Mouse (Mus musculus) bone marrow macrophage, adult 2 months (primary cell): ENCODE measurements around the gene Zfp869.

ENCODE experiments used
- CTCF ChIP-seq: IDR thresholded peaks from 2 replicates; pipeline ENCODE4 v1.5.1; 2012; ENCODE audit warnings: low read depth, mild to moderate bottlenecking, low read length, moderate library complexity
- POLR2A ChIP-seq: IDR thresholded peaks from 2 replicates; pipeline ENCODE4 v1.6.1; 2012; ENCODE audit warnings: mild to moderate bottlenecking, low read depth, low read length, borderline replicate concordance

GRCm38 (mm10) chr8:69716403-69717231 lies 6.1 kb upstream of the Zfp869 start:
- TF ChIP-seq CTCF (no peak), POLR2A (no peak)
